Mouse (Mus musculus): Measurements from ENCODE around the gene Ulk3. TPM values are rescaled to one million over a fixed set of nuclear protein-coding genes. Genes with fewer than 3 reads are reported as not detected.

Ulk3 gene
- polyA plus RNA-seq (2017; shearing (Covaris generic)) = 33.8 TPM

DNA sequence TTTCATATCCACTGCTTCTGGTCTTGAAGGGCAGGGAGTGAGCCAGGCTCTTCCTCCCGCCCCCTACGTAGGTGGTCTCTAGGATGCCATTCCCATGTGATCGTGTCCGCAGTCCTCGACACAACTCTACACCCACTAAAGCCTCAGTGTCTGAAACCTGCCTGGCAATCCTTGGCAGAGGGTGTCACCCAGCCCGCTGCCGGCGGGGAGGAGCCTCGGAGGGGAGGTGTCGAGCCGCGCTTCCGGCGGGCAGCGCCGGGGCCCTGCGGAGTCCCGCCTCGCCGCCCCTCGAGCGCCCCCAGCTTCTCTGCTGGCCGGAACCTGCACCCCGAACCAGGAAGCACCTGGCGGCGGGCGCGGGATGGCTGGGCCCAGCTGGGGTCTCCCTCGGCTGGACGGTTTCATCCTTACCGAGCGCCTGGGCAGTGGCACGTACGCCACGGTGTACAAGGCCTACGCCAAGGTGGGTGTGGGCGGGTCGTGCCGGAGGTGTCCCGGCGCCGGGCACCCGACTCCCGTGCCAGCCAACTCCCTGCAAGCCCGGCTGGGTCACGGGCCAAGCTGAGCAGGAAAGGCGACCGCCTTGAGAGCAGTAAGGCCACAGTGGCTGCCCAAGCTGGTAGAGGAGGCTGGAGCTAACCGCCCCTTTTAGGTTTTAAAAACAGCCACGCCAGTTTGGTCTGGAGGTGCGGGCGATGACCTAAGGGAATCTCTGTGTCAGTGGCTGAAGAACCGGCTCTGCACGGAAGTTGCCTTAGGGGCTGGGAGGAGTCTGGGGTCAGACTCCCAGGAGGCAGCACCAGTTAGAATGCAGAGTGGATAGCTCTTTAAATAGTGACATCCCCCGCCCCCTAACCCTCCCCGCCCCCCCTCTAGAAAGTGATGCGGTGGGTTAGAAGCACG, at the start of gene Ulk3:
Ulk3 (plus strand) TSS at position 229 of the 903 bp plus-strand sequence.

GRCm38 (mm10) chr9:57552139-57552887, 36.9 kb upstream of the Ulk3 start, which contains the start of gene Mpi:
Gene Mpi (minus strand): TSS chr9:57552763.

GRCm38 (mm10) chr9:57560861-57561710, 28.2 kb upstream of the Ulk3 start, which contains the start of gene Scamp2:
Gene Scamp2 (plus strand): TSS chr9:57560943.

DNA sequence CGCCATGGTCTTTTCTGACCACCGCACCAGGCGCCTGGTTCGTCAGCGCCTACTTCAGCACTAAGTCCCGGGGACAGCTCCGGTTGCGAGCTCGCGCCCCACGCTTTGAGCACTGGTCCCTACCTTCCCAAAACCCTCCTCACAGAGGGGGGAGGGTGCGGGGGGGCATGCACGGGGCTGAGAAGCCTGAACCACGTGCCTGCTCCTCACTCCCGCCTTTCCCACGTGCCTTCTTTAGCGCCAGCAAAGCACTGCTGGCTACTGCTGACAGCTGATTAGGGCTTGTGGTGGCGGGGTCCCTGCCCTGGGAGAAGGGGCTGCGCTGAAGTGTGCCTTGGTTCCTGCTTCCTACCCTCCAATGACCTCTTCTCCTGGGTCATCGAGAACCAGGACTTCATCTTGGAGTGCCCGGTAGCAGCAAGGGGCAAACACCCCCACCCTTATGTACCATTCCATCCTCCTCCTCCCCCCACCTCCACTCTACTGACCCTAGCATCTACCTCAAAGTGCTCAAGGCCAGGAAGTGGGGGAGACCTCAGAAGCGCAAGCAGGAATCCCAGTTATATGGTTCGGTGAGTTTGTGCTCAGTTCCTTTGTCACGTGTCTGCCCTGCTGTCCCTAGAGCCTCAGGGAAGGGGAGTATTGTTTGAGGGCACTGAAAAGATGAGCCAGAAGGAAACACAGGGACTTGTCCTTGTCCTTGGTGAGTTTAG, 17.0 kb downstream of the Ulk3 start, which contains the start of gene Cplx3:
Cplx3 (minus strand) TSS at position 143 of the 713 bp plus-strand sequence.

GRCm38 (mm10) chr9:57620674-57621073, 31.4 kb downstream of the Ulk3 start, which contains the start of gene Lman1l:
Gene Lman1l (minus strand): TSS chr9:57620774.

Other genes with a start within 250 kb of the Ulk3 start
- 85.0 TPM for gene Ppcdc, start 149.3 kb upstream of the Ulk3 start, polyA plus RNA-seq (2017; shearing (Covaris generic))
- 0.30 TPM for gene Scamp5, start 121.4 kb upstream of the Ulk3 start, polyA plus RNA-seq (2017; shearing (Covaris generic))
- not detected for gene Rpp25, start 85.4 kb upstream of the Ulk3 start, polyA plus RNA-seq (2017; shearing (Covaris generic))
- 261 TPM for gene Cox5a, start 68.2 kb upstream of the Ulk3 start, polyA plus RNA-seq (2017; shearing (Covaris generic))
- gene Fam219b, start 51.9 kb upstream of the Ulk3 start, polyA plus RNA-seq (2017; shearing (Covaris generic)) = 11.2 TPM
- 8.5 TPM for gene Mpi, start 36.7 kb upstream of the Ulk3 start, polyA plus RNA-seq (2017; shearing (Covaris generic))
- gene Scamp2, start 28.5 kb upstream of the Ulk3 start, polyA plus RNA-seq (2017; shearing (Covaris generic)) = 77.3 TPM
- not detected for gene Cplx3, start 16.8 kb downstream of the Ulk3 start, polyA plus RNA-seq (2017; shearing (Covaris generic))
- not detected for gene Lman1l, start 31.3 kb downstream of the Ulk3 start, polyA plus RNA-seq (2017; shearing (Covaris generic))
- gene Csk, start 64.2 kb downstream of the Ulk3 start, polyA plus RNA-seq (2017; shearing (Covaris generic)) = 81.2 TPM
- not detected for gene Cyp1a2, start 94.3 kb downstream of the Ulk3 start, polyA plus RNA-seq (2017; shearing (Covaris generic))
- gene Cyp1a1, start 98.5 kb downstream of the Ulk3 start, polyA plus RNA-seq (2017; shearing (Covaris generic)) = not detected
- gene Edc3, start 119.1 kb downstream of the Ulk3 start, polyA plus RNA-seq (2017; shearing (Covaris generic)) = 24.8 TPM
- gene Clk3, start 176.4 kb downstream of the Ulk3 start, polyA plus RNA-seq (2017; shearing (Covaris generic)) = 219 TPM
- gene Arid3b, start 247.3 kb downstream of the Ulk3 start, polyA plus RNA-seq (2017; shearing (Covaris generic)) = 52.3 TPM

All from effector memory CD4-positive, alpha-beta T cell, adult 7 months (primary cell).